Mouse (Mus musculus) hematopoietic multipotent progenitor cell, adult 10-12 weeks (in vitro differentiated cells): ENCODE data around the gene Hnmt. TPM values are rescaled to one million over a fixed set of nuclear protein-coding genes. Genes with fewer than 3 reads are reported as not detected.

Experiments
- polyA plus RNA-seq: library from polyadenylated mRNA; stranded (reverse); fragments of >175 nt; gene quantifications from 2 replicates; pipeline ENCODE4 v1.2.3, GENCODE M21; 2012; ENCODE audit warnings: low replicate concordance

Gene Hnmt
- not detected in 2 replicates for polyA plus RNA-seq

GRCm38 (mm10) chr2:24049344-24049990 lies at the start of gene Hnmt:
Gene Hnmt, minus strand, starts transcription at chr2:24049394.

GRCm38 (mm10) chr2:24096495-24096894 lies 47.3 kb upstream of the Hnmt start, which contains the start of gene Tbpl2:
Gene Tbpl2, minus strand, starts transcription at chr2:24096595.

Other genes with a start within 250 kb of the Hnmt start
- not detected in 2 replicates for gene Tbpl2, start 47.2 kb upstream of the Hnmt start, polyA plus RNA-seq
- gene Il1f8, start 103.8 kb upstream of the Hnmt start, polyA plus RNA-seq, result not detected in 2 replicates
- gene Il1f9, start 137.1 kb upstream of the Hnmt start, polyA plus RNA-seq, result 0.73 and 0.87 TPM in 2 replicates
- gene Il1f6, start 166.0 kb upstream of the Hnmt start, polyA plus RNA-seq, result not detected in 2 replicates
- gene Il1f5, start 227.6 kb upstream of the Hnmt start, polyA plus RNA-seq, result not detected in 2 replicates
- not detected in 2 replicates for gene Il1f10, start 241.8 kb upstream of the Hnmt start, polyA plus RNA-seq